Mouse (Mus musculus): Measurements from ENCODE around the gene Mlh1.

- TF ChIP-seq GATA1 (IDR thresholded peaks at IDR 0.05; ENCODE audit: low read length) = no peak
- no peak for TF ChIP-seq TAL1 (IDR thresholded peaks at IDR 0.05; ENCODE audit: low read length)
These were observed 73.3 kb downstream of the Mlh1 start for GRCm38 (mm10) chr9:111198332-111198731.
